Mouse (Mus musculus) liver, embryonic 14.5 days (tissue): Measurements from ENCODE around the gene Gxylt2.

Experiments
- CTCF ChIP-seq: IDR thresholded peaks from 2 replicates; pipeline ENCODE4 v1.5.1; 2016; ENCODE audit warnings: antibody characterized with exemption, low read depth, control low read depth
- EP300 ChIP-seq: IDR thresholded peaks from 2 replicates; pipeline ENCODE4 v1.6.1; 2016; ENCODE audit warnings: antibody characterized with exemption, low read depth

- TF ChIP-seq CTCF (no peak), EP300 (no peak)
These were observed 130.1 kb downstream of the Gxylt2 start for GRCm38 (mm10) chr6:100834489-100835160.
